Mouse (Mus musculus): ENCODE data around the gene Gm45716.

DNA sequence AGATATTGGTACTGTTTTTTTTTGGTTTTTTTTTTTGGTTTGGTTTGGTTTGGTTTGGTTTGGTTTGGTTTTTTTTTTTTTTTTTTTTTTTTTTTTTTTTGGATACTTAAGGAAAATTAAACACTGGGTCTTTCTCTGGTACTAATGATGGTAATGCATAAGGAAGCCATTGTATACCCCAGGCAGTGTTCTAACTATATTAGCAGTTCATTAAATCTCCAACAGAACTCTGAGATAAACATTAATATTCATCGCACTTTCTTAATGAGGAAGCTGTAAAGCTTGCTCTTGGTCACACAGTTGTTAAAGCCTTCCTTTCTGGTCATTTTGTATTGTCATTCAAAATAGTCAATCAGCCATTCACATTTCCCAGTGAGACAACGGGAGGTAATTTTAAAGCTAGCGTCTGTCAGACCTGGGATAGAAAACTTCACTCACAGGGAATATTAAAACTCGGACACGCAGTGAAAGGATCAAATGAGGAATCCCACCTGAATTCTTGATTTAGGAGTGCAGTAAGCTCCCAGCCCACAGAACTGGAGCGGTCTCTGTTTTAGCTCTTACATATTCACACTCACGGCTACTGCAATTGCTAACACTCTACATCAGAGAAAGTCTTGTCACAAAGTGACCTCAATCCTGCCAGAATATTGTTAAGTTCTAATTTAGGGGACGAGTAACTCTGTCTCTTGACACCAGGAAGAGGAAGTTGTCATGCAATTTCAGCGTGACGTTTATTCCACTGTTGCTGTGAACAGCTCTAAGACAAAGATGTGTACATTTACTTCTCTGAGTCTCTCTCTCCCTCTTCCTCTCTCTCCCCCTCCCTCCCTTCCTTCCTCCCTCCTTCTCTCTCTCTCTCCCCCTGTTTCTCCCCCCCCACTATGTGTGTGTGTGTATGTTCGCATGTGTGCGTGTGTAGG, 39.8 kb downstream of the Gm45716 start:
- no peak for TF ChIP-seq POLR2A (IDR thresholded peaks at IDR 0.05; ENCODE audit: borderline replicate concordance, extremely low read depth, low read depth, low read length)
- TF ChIP-seq CTCF (IDR thresholded peaks at IDR 0.05; ENCODE audit: insufficient read depth, low read length) = no peak

Data from lung, adult 2 months (tissue).